Mouse (Mus musculus): ENCODE measurements around the gene Acbd4.

The Acbd4 gene

GRCm38 (mm10) chr11:103101481-103101865 lies at the start of gene Acbd4, which contains the start of gene Plcd3:
Gene Acbd4, plus strand, starts transcription at chr11:103101682.
Gene Plcd3, minus strand, starts transcription at chr11:103101658.
- DNase-seq, result peak; percentile 80

GRCm38 (mm10) chr11:103052078-103052477 lies 49.4 kb upstream of the Acbd4 start:
- no peak for DNase-seq

DNA sequence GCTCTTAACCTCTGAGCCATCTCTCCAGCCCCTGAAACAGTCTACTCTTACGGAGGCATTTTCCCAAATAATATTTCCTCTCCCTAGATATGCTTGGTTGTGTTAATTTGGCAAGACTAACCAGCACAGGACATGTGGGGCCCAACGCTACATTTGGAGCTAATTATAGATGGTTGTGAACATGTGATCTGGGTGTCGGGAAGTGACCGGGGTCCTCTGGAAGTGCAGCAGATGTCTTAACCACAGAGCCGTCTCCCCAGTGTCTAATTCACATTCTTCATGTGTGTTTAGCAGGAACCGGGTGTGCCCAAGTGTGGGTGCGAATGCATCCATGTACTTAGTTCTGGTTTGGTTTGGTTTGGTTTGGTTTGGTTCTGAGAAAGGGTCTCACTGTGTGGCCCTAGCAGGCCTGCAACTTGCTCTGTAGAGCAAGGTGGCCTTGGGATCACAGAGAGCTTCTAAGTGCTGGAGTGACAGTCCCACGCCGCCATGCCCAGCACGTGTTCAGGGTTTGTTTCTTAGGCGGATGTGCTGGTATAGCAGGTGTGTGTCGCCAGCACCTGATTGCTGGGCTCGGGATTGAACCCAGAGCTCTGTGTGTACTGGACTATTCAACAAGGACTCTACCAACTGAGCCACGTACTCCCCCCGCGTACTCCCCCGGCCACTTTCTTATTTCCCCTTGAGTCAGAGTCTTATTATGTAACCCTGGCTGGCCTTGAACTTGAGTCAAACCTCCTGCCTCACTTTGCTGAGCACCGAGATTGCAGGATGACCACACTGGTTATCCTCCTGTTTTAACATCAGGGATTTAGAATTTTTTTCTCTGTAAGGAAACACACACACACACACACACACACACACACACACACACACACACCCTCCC lies 48.0 kb upstream of the Acbd4 start:
- DNase-seq, result no peak

- DNase-seq, result peak; percentile 66
Measured at GRCm38 (mm10) chr11:103054798-103055197, 46.7 kb upstream of the Acbd4 start.

GRCm38 (mm10) chr11:103056636-103057035 lies 44.8 kb upstream of the Acbd4 start:
- no peak for DNase-seq

GRCm38 (mm10) chr11:103058499-103059085 lies 42.9 kb upstream of the Acbd4 start:
- no peak for DNase-seq

DNA sequence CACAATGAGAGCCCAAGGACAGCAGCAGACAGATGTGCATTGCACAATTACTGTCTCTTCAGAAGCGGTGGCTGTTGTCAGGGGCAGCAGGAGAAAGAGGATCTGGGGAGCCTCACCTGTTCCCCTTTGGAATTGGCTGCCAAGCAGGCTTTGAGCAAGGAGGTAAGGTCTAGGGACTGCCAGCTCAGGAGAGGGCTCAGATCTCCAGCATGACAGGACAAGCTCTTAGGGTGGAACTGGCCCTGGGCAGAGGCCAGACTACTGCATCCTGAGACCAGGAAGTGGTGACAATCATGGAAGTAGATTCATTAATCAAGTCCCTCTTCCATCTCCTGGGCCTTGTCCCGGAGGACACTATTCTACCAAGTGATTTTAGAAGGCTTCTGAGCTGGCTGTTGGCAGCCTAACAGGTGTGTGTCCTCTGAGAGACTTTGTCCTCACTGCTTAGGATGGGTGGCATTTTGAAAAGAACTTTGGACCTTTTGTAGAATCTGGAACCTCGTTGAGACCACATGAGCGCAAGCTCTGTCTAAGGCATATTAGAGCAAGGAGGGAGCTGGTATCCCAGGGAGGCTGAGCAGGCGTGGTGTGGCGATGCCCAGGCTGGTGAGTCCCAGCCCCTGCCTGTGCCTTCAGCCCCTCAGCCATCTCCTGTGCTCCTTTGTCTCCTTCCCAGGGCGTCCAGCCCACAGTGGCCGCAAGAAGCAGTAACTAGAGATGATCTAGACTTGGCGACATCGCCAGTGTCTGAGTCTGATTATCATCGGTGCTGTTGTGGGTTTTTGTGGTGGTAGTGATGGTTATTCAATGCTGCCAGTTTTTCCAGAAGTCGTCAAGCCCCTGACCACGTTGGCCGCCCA lies 35.1 kb upstream of the Acbd4 start:
- no peak for DNase-seq

GRCm38 (mm10) chr11:103067051-103067361 lies 34.5 kb upstream of the Acbd4 start:
- no peak for DNase-seq

DNA sequence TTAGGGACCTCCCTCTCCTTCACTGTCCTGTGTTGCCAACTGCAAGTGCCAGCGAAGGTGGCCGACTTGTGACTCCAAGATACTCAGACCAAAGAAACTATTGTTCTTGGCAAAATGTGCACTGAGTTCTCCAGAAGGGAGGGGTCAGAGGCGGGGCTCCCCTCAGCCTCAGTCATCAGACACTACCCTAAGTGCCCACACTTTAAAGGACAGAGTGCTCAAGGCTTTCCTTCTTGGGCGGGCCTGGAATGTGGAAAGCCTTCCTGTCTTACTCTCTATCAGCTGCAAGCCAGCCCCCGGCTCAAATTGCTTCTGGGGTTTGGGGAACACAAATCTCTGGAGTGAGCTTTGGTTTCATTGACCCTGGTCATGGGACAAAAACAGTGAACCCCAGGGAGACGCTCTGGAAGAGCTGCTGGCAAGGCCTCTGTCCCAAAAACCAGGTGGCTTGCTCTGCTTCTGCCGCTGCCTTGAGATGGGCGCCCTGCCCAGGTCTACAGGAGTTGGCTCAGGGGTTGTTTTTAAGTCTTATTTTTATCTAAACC lies 34.0 kb upstream of the Acbd4 start:
- no peak for DNase-seq

- no peak for DNase-seq
Measured at GRCm38 (mm10) chr11:103068272-103068671, 33.2 kb upstream of the Acbd4 start.

DNA sequence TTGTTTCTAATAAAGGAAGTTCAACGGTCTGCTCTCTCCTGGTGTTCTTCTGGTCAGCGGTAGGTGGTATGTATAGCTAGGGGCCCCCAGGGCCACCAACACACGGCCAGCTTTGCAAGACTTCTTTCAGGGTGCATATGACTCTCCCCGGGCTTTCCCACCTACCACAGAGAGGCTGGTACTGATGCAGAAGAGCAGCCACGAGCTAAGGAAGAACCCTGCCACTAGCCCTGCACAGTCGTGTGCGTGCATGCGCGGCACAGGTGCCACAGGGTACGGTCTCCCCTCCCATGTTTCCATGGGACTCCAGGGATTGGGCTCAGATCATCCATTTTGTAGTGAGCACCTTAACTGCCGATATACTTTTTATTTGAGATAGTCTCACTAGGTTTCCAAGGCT lies 32.6 kb upstream of the Acbd4 start:
- no peak for DNase-seq

DNA sequence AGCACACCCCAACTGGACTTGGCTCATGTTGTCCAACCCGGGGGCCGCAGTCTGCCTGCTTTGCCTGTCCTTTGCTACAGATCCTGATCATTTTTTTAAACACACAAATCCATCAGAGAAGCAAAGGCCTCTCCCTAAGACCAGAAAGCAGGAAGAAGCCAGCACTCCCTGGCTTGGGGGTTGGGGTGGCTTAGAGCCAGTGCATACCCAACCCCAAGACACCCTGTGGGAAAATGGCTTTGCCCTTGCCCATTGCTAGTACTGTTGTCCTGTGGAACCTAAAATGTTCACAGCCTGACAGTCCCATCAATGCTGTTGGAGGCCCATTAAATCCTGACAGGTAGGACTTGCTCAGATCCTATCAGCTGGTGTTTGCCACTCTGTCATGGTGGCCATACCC lies 31.8 kb upstream of the Acbd4 start:
- DNase-seq, result no peak

- no peak for DNase-seq
Measured at GRCm38 (mm10) chr11:103070322-103070880, 31.1 kb upstream of the Acbd4 start.

- DNase-seq, result no peak
Measured at GRCm38 (mm10) chr11:103073671-103074070, 27.8 kb upstream of the Acbd4 start.

GRCm38 (mm10) chr11:103074121-103074650 lies 27.3 kb upstream of the Acbd4 start:
- DNase-seq, result no peak

DNA sequence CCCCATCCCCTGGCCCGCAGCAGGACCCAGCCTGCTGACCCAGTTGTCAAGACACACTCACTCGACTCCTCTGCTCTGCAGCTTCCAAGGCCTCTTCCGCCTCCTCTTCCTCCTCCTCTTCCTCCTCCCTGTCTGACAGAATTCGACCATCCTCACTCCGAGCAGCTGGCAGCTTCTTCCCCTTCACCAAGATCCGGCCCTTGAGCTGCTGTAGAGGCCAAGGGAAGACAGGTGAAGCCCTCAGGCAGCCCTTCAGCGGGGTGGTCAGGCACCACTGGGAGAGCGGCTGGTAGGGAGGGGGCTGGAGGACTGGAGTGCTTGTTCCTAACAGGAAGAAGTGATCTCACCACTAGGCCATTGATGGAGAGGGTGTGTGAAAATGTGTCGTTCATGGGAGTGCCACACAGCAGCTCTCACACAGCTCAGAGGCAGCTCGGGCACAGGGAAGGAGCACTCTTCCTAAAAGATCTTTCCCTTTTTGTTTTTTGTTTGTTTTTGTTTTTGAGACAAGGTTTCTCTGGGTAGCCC lies 26.6 kb upstream of the Acbd4 start:
- DNase-seq, result no peak

DNA sequence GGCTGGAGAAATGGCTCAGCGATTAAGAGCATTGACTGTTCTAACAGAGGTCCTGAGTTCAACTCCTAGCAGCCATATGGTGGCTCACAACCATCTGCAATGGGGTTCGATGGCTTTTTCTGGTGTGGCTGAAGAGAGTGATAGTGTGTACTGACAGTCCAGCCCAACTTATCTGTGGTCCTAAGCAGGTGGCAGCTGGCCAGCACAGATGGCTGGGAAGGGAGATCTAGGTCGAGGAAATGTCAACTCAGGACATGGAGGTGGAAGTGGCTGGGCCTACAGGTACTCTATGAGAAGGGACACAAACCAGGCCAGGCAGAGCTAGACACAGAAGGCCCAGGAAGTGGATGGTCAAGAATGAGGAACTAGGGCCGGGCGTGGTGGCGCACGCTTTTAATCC lies 25.5 kb upstream of the Acbd4 start:
- DNase-seq, result peak; percentile 60

- no peak for DNase-seq
Measured at GRCm38 (mm10) chr11:103076581-103076980, 24.9 kb upstream of the Acbd4 start.

DNA sequence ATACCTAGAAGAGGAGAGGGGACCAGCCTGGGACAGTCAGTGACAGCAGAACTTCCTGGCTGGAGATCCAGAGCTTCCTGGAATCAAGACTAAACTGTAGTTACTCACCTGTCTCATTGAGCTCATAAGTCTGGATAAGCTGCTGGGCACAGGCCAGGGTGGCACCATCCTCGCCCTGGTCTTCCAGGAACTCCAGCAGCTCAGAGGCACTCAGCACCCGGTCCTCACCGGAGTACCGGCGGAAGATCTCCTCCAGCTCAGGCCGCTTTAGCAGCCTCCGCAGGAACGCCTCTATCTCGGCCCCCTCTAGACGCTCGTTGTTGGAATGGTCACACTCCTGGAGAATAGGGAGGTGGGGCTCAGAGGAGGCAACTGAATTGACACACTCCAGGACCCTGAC lies 23.4 kb upstream of the Acbd4 start:
- no peak for DNase-seq

DNA sequence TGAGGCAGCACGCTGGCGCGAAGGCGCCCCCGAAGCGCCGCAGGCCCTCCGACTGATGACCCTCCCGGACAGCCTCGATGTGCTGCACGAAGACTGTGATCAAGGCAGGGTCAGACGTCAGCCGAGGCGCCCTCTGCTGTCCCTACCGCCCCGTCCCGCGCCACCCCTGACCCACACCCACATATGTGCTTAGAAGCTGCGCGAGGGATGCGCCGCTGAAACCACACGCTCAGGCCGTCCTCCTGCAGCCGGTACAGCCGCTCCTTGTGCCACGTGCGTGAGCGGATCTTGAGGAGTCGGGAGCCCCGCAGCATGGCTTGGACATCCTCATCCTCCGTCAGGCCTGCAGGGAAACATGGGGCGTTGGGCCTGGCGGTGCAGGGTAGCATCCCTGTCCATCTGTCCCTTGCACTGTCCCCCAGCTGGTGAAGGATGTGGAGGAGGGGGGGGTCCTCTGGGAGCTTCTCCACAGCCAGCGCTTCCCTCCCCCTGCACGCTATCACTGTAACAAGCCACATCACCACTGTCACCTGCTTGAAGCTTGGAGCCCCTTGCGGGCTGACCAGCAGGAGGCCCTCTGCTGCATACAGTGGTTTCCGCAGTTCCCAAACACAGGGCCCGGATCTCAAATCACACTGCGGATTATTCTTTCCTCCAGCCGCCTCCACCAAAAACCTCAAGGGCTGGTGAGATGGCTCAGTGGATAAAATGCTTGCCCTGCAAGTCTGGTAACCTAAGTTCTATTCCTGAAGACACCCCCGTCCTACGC lies 21.0 kb upstream of the Acbd4 start:
- no peak for DNase-seq

DNA sequence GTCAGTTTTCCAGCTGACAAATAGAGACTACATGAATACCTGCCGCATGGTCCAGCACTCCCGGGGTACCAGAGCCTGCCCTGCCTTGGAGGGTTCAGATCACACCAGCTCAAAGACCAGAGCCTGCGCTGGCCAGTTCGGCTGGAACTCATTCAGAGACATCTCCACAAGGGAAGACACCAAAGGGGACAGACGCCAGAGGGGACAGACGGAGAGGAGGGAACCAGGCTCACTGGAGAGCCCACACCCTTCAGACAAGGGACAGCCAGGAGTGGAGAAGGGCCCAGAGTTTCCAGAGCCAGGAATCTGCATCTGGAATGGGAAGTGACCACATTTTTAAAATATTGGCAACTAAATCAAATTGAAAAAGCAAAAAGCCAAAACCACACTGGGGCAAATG lies 19.9 kb upstream of the Acbd4 start:
- no peak for DNase-seq

DNA sequence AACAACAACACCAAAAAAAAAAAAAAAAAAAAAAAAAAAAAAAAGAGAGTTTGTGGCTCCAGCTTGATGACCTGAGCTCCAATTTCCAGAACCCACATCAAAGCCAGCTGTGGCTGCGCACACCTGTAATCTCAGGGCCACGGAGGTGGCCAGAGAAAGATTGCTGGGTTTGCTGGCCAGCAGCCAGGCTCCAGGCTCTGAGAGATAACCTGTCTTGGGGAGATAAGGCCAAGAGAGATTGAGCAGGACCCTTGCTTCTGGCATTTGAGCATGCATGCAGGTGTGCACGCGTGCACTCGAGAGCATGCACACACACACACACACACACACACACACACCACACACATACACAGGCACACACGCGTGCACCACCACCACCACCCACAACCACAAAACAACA lies 8.2 kb upstream of the Acbd4 start:
- no peak for DNase-seq

All from cerebellum, adult 11 months (tissue).